Mouse (Mus musculus) forebrain, embryonic 13.5 days (tissue): ENCODE results near the gene Ap3b1. TPM values are rescaled to one million over a fixed set of nuclear protein-coding genes. Genes with fewer than 3 reads are reported as not detected.

ENCODE experiments used
- ATAC-seq: fragments of 200-750 bp; cut with Nextera tagmentation; 2 replicates; pipeline ENCODE4 v1.8.0; 2017
- H3K27ac ChIP-seq: fragments of 300-500 bp; sonication (generic); 2 replicates; pipeline ENCODE4 v1.5.1; 2015; ENCODE audit warnings: inconsistent platforms, mild to moderate bottlenecking, moderate library complexity
- H3K27me3 ChIP-seq: fragments of 300-500 bp; sonication (generic); 2 replicates; pipeline ENCODE4 v1.6.1; 2015; ENCODE audit warnings: mild to moderate bottlenecking, inconsistent platforms
- H3K36me3 ChIP-seq: fragments of 300-500 bp; sonication (generic); 2 replicates; pipeline ENCODE4 v1.6.1; 2015; ENCODE audit warnings: mild to moderate bottlenecking, inconsistent platforms; ENCODE audit not compliant: poor library complexity, severe bottlenecking
- H3K4me1 ChIP-seq: fragments of 300-500 bp; sonication (generic); 2 replicates; pipeline ENCODE4 v1.6.1; 2015; ENCODE audit warnings: inconsistent platforms
- H3K4me2 ChIP-seq: fragments of 300-500 bp; sonication (generic); 2 replicates; pipeline ENCODE4 v1.6.1; 2015; ENCODE audit warnings: inconsistent platforms, mild to moderate bottlenecking, moderate library complexity
- H3K4me3 ChIP-seq: fragments of 300-500 bp; sonication (generic); 2 replicates; pipeline ENCODE4 v1.5.1; 2015; ENCODE audit warnings: mild to moderate bottlenecking, inconsistent platforms
- H3K9ac ChIP-seq: fragments of 300-500 bp; sonication (generic); 2 replicates; pipeline ENCODE4 v1.6.1; 2015; ENCODE audit warnings: mild to moderate bottlenecking, inconsistent platforms
- H3K9me3 ChIP-seq: fragments of 300-500 bp; sonication (generic); replicated peaks from 2 replicates; pipeline ENCODE4 v1.6.1; 2016; ENCODE audit warnings: inconsistent platforms
- WGBS: fragments of 180-500 bp; shearing (Covaris S2); methylation state at CpG from one replicate; pipeline ENCODE4 v1.1.7; 2015; 5-methylcytosine and 5-hydroxymethylcytosine counted together
- polyA plus RNA-seq: library from polyadenylated mRNA; unstranded; fragments of >200 nt; fragmentation: Nextera tagmentation; extraction: Ambion mirVana; gene quantifications from 2 replicates; pipeline ENCODE4 v1.2.1, GENCODE M21; 2015

Gene Ap3b1
- polyA plus RNA-seq, 1 experiment from 2014 or later, result 29.9 TPM

GRCm38 (mm10) chr13:94471009-94471672 lies 112.4 kb downstream of the Ap3b1 start:
- ATAC-seq, result no peak
- no peak overlapping the region for H3K9ac ChIP-seq
- H3K4me1 ChIP-seq, result no peaks in the 10 kb centered on the region
- no peak overlapping the region for H3K27ac ChIP-seq
- 89% methylated on average over 11 of the region's 11 CpGs for WGBS
- H3K27me3 ChIP-seq, result no peaks in the 10 kb centered on the region
- no peaks in the 10 kb centered on the region for H3K9me3 ChIP-seq
- H3K4me3 ChIP-seq, result no peak overlapping the region
- 0 out of 2 replicates have a peak, but pooled peaks cover under 1% of the 10 kb centered on the region for H3K36me3 ChIP-seq
- H3K4me2 ChIP-seq, result no peak overlapping the region

- Histone ChIP-seq H3K4me3 (no peak overlapping the region), H3K9me3 (no peaks in the 10 kb centered on the region), H3K9ac (no peak overlapping the region), H3K4me1 (no peaks in the 10 kb centered on the region), H3K27me3 (no peaks in the 10 kb centered on the region), H3K4me2 (no peak overlapping the region), H3K36me3 (peaks cover 37% of the 10 kb centered on the region), H3K27ac (no peak overlapping the region)
- ATAC-seq, result no peak
- 93% methylated on average over 3 of the region's 3 CpGs for WGBS
Measured at GRCm38 (mm10) chr13:94476208-94476607, 117.4 kb downstream of the Ap3b1 start.

- no peaks in the 10 kb centered on the region for H3K27me3 ChIP-seq
- H3K4me2 ChIP-seq, result no peak overlapping the region
- H3K9me3 ChIP-seq, result no peaks in the 10 kb centered on the region
- no peak overlapping the region for H3K4me3 ChIP-seq
- WGBS, result 55% methylated on average over 7 of the region's 7 CpGs
- H3K4me1 ChIP-seq, result no peaks in the 10 kb centered on the region
- H3K9ac ChIP-seq, result no peak overlapping the region
- H3K27ac ChIP-seq, result no peak overlapping the region
- ATAC-seq, result no peak
- H3K36me3 ChIP-seq, result peaks cover 72% of the 10 kb centered on the region
Measured at GRCm38 (mm10) chr13:94480256-94480655, 121.5 kb downstream of the Ap3b1 start.

GRCm38 (mm10) chr13:94490684-94491083 lies 131.9 kb downstream of the Ap3b1 start:
- Histone ChIP-seq H3K27ac (no peak overlapping the region), H3K36me3 (peaks cover 9% of the 10 kb centered on the region), H3K9ac (no peak overlapping the region), H3K4me1 (no peaks in the 10 kb centered on the region), H3K9me3 (no peaks in the 10 kb centered on the region), H3K4me3 (no peak overlapping the region), H3K27me3 (no peaks in the 10 kb centered on the region), H3K4me2 (no peak overlapping the region)
- ATAC-seq, result no peak
- 75% methylated on average over 3 of the region's 3 CpGs for WGBS

- no peak overlapping the region for H3K4me3 ChIP-seq
- no peak overlapping the region for H3K27ac ChIP-seq
- no peak overlapping the region for H3K9ac ChIP-seq
- 91% methylated on average over 8 of the region's 8 CpGs for WGBS
- no peak for ATAC-seq
- H3K4me1 ChIP-seq, result no peaks in the 10 kb centered on the region
- no peak overlapping the region for H3K4me2 ChIP-seq
- H3K36me3 ChIP-seq, result peaks cover 9% of the 10 kb centered on the region
- H3K27me3 ChIP-seq, result no peaks in the 10 kb centered on the region
- no peaks in the 10 kb centered on the region for H3K9me3 ChIP-seq
Measured at GRCm38 (mm10) chr13:94491159-94491558, 132.4 kb downstream of the Ap3b1 start.

GRCm38 (mm10) chr13:94497521-94497920 lies 138.8 kb downstream of the Ap3b1 start:
- H3K4me3 ChIP-seq, result no peak overlapping the region

GRCm38 (mm10) chr13:94506411-94506810 lies 147.7 kb downstream of the Ap3b1 start:
- Histone ChIP-seq H3K4me1 (peaks cover 10% of the 10 kb centered on the region), H3K9ac (no peak overlapping the region), H3K36me3 (peaks cover 13% of the 10 kb centered on the region), H3K4me3 (no peak overlapping the region), H3K27me3 (no peaks in the 10 kb centered on the region), H3K4me2 (no peak overlapping the region), H3K27ac (no peak overlapping the region), H3K9me3 (no peaks in the 10 kb centered on the region)
- WGBS, result 82% methylated on average over 3 of the region's 3 CpGs
- no peak for ATAC-seq

More at GRCm38 (mm10) chr13:94497521-94497920, 138.8 kb downstream of the Ap3b1 start:
- no peaks in the 10 kb centered on the region for H3K9me3 ChIP-seq
- 82% methylated on average over 3 of the region's 3 CpGs for WGBS
- no peak for ATAC-seq
- no peak overlapping the region for H3K9ac ChIP-seq
- no peak overlapping the region for H3K27ac ChIP-seq
- no peaks in the 10 kb centered on the region for H3K27me3 ChIP-seq
- H3K4me2 ChIP-seq, result no peak overlapping the region
- no peaks in the 10 kb centered on the region for H3K4me1 ChIP-seq
- peaks cover 9% of the 10 kb centered on the region for H3K36me3 ChIP-seq

- H3K27me3 ChIP-seq, result no peaks in the 10 kb centered on the region
- peaks cover 17% of the 10 kb centered on the region for H3K36me3 ChIP-seq
- 85% methylated on average over 8 of the region's 8 CpGs for WGBS
- no peak overlapping the region for H3K4me3 ChIP-seq
- no peak for ATAC-seq
- H3K4me1 ChIP-seq, result peaks cover 10% of the 10 kb centered on the region
- H3K4me2 ChIP-seq, result no peak overlapping the region
- no peak overlapping the region for H3K9ac ChIP-seq
- H3K27ac ChIP-seq, result no peak overlapping the region
- no peaks in the 10 kb centered on the region for H3K9me3 ChIP-seq
Measured at GRCm38 (mm10) chr13:94508344-94508743, 149.6 kb downstream of the Ap3b1 start.

- Histone ChIP-seq H3K4me1 (peaks cover 10% of the 10 kb centered on the region), H3K27me3 (no peaks in the 10 kb centered on the region), H3K9ac (no peak overlapping the region), H3K9me3 (no peaks in the 10 kb centered on the region), H3K4me3 (no peak overlapping the region), H3K27ac (no peak overlapping the region), H3K4me2 (no peak overlapping the region), H3K36me3 (peaks cover 8% of the 10 kb centered on the region; the same call in 1 of the 2 replicates)
- no peak for ATAC-seq
- 82% methylated on average over 10 of the region's 10 CpGs for WGBS
Measured at GRCm38 (mm10) chr13:94513157-94513767, 154.5 kb downstream of the Ap3b1 start.

- 92% methylated on average over 9 of the region's 9 CpGs for WGBS
- no peak overlapping the region for H3K4me3 ChIP-seq
- H3K9me3 ChIP-seq, result no peaks in the 10 kb centered on the region
- no peaks in the 10 kb centered on the region for H3K27me3 ChIP-seq
- peaks cover 8% of the 10 kb centered on the region; the same call in 1 of the 2 replicates for H3K36me3 ChIP-seq
- H3K9ac ChIP-seq, result no peak overlapping the region
- H3K4me1 ChIP-seq, result peaks cover 7% of the 10 kb centered on the region
- H3K4me2 ChIP-seq, result no peak overlapping the region
- H3K27ac ChIP-seq, result no peak overlapping the region
- no peak for ATAC-seq
Measured at GRCm38 (mm10) chr13:94513898-94514297, 155.1 kb downstream of the Ap3b1 start.

GRCm38 (mm10) chr13:94514992-94515391 lies 156.2 kb downstream of the Ap3b1 start:
- Histone ChIP-seq H3K4me3 (no peak overlapping the region), H3K9me3 (no peaks in the 10 kb centered on the region), H3K9ac (no peak overlapping the region), H3K27me3 (no peaks in the 10 kb centered on the region), H3K27ac (no peak overlapping the region), H3K36me3 (peaks cover 8% of the 10 kb centered on the region; the same call in 1 of the 2 replicates), H3K4me1 (peaks cover 3% of the 10 kb centered on the region), H3K4me2 (no peak overlapping the region)
- ATAC-seq, result no peak

- H3K4me2 ChIP-seq, result no peak overlapping the region
- no peak overlapping the region for H3K9ac ChIP-seq
- no peak overlapping the region for H3K4me3 ChIP-seq
- peaks cover 6% of the 10 kb centered on the region; the same call in 1 of the 2 replicates for H3K36me3 ChIP-seq
- no peak overlapping the region for H3K27ac ChIP-seq
- no peaks in the 10 kb centered on the region for H3K4me1 ChIP-seq
- H3K9me3 ChIP-seq, result no peaks in the 10 kb centered on the region
- WGBS, result 83% methylated on average over 6 of the region's 6 CpGs
- no peak for ATAC-seq
- H3K27me3 ChIP-seq, result no peaks in the 10 kb centered on the region
Measured at GRCm38 (mm10) chr13:94516532-94516931, 157.8 kb downstream of the Ap3b1 start.
